Mouse (Mus musculus): Measurements from ENCODE around the gene Gata5. TPM values are rescaled to one million over a fixed set of nuclear protein-coding genes. Genes with fewer than 3 reads are reported as not detected.

Gata5 gene
- not detected for total RNA-seq (2023)

DNA sequence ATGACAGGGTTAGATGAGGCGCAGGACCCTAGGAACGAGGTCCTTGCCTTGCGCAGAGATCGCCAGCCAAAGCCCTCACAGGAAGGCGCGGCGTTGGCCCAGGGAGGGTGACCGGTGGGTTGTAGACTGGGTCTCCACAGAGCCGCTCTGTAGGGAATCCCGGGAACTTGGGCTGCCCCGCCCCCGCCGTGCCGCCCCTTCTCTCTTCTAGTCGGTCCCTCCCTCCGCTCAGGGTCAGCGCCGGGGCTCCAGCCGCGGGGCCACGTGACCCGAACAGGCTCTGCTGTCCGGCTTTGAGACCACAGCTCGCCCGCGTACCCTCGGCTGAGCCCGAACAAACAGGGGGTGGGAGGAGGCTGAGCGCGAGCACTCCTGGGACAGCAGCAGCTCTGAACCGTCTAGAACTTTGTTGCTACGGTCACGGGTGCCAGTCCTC, at the start of gene Gata5:
Gene Gata5, minus strand, starts transcription at position 149 of the 436 bp plus-strand sequence.

DNA sequence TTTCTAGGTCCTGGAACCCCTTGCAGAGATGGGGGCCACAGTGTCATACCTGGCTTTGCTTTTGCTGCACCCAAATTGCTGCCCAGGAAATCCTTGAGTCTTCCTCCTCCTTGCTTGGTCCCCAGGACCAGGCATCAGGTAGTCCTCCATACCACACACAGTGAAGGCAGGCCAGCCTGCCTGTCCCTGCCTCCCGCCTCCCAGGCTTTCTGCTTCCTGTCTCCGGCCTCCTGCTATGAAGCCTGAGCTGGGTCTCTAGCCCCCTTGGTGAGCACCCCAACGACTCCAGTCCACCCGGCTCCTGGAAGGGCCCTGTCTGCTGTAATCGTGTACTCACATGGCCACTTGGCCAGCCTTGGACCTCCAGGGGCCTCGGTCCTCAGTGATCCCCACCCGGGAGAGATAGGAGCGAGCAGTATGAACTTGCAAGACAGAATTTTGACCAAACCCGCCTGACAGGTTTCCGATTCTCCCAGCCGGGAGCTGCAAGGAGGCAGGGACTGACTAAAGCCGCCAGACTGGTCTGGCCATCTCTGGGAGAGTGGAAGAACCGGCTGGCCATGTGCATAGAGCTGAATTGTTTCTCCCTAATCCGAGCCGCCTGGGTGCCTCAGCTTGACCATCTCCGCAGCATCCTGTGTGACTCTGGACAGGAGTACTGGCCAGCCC, 44.9 kb downstream of the Gata5 start, which contains the start of gene Rbbp8nl:
Gene Rbbp8nl, minus strand, starts transcription at position 440 of the 669 bp plus-strand sequence.

Other genes with a start within 250 kb of the Gata5 start
- gene Hrh3, start 230.2 kb downstream of the Gata5 start, total RNA-seq (2023): not detected
- gene Osbpl2, start 215.4 kb downstream of the Gata5 start, total RNA-seq (2023): 31.3 TPM
- gene Adrm1, start 163.2 kb downstream of the Gata5 start, total RNA-seq (2023): 132 TPM
- gene Lama5, start 108.8 kb downstream of the Gata5 start, total RNA-seq (2023): 0.65 TPM
- gene Rps21, start 77.3 kb downstream of the Gata5 start, total RNA-seq (2023): 2,598 TPM
- gene Cables2, start 61.2 kb downstream of the Gata5 start, total RNA-seq (2023): 41.5 TPM
- gene Rbbp8nl, start 44.8 kb downstream of the Gata5 start, total RNA-seq (2023): not detected
- 3.1 TPM for gene Slco4a1, start 121.5 kb upstream of the Gata5 start, total RNA-seq (2023)
- gene Ntsr1, start 165.3 kb upstream of the Gata5 start, total RNA-seq (2023): not detected
- 48.3 TPM for gene Mrgbp, start 246.6 kb upstream of the Gata5 start, total RNA-seq (2023)

Measured in CD4-positive naive resting alpha-beta T cell, adult 57 days (primary cell).